Mouse (Mus musculus) forebrain, embryonic 14.5 days (tissue): ENCODE data around the gene Supt3. TPM values are rescaled to one million over a fixed set of nuclear protein-coding genes. Genes with fewer than 3 reads are reported as not detected.

Experiments
- ATAC-seq: fragments of 200-750 bp; cut with Nextera tagmentation; 2 replicates; pipeline ENCODE4 v1.8.0; 2017; ENCODE audit warnings: mild to moderate bottlenecking, moderate library complexity
- DNase-seq: peaks from one replicate; pipeline ENCODE4 v3.0.0-alpha.2; 2015; ENCODE audit warnings: low spot score
- H3K27ac ChIP-seq: fragments of 300-500 bp; sonication (generic); 2 replicates; pipeline ENCODE4 v1.5.1; 2014; ENCODE audit warnings: low read depth, mild to moderate bottlenecking, control low read depth, low read length, moderate library complexity
- H3K27me3 ChIP-seq: fragments of 300-500 bp; sonication (generic); replicated peaks from 2 replicates; pipeline ENCODE4 v1.6.1; 2014; ENCODE audit warnings: low read length, control low read depth, mixed read lengths; ENCODE audit not compliant: control insufficient read depth, insufficient read depth
- H3K36me3 ChIP-seq: fragments of 300-500 bp; sonication (generic); 2 replicates; pipeline ENCODE4 v1.6.1; 2014; ENCODE audit warnings: low read length, control low read depth; ENCODE audit not compliant: control insufficient read depth, insufficient read depth
- H3K4me1 ChIP-seq: fragments of 300-500 bp; sonication (generic); 2 replicates; pipeline ENCODE4 v1.6.1; 2014; ENCODE audit warnings: antibody characterized with exemption, low read length, control low read depth; ENCODE audit not compliant: control insufficient read depth, insufficient read depth
- H3K4me2 ChIP-seq: fragments of 300-500 bp; sonication (generic); 2 replicates; pipeline ENCODE4 v1.6.1; 2014; ENCODE audit warnings: mild to moderate bottlenecking, control low read depth, low read length
- H3K4me3 ChIP-seq: fragments of 300-500 bp; sonication (generic); 2 replicates; pipeline ENCODE4 v1.5.1; 2014; ENCODE audit warnings: low read depth, low read length, control low read depth
- H3K9ac ChIP-seq: fragments of 300-500 bp; sonication (generic); 2 replicates; pipeline ENCODE4 v1.6.1; 2014; ENCODE audit warnings: mild to moderate bottlenecking, low read length, control low read depth, moderate library complexity
- H3K9me3 ChIP-seq: fragments of 300-500 bp; sonication (generic); replicated peaks from 2 replicates; pipeline ENCODE4 v1.6.1; 2016; ENCODE audit warnings: low read length, control low read depth, mixed read lengths; ENCODE audit not compliant: control insufficient read depth
- WGBS: fragments of 180-500 bp; shearing (Covaris S2); extraction: QIAGEN DNeasy Blood & Tissue Kit; methylation state at CpG from one replicate; pipeline ENCODE4 v1.1.7; 2014; 5-methylcytosine and 5-hydroxymethylcytosine counted together
- polyA plus RNA-seq: library from polyadenylated mRNA; unstranded; fragments of >200 nt; fragmentation: Nextera tagmentation; extraction: Ambion mirVana; gene quantifications from 2 replicates; pipeline ENCODE4 v1.2.1, GENCODE M21; 2014

Gene Supt3
- polyA plus RNA-seq, 1 experiment from 2014 or later: 19.0 TPM

DNA sequence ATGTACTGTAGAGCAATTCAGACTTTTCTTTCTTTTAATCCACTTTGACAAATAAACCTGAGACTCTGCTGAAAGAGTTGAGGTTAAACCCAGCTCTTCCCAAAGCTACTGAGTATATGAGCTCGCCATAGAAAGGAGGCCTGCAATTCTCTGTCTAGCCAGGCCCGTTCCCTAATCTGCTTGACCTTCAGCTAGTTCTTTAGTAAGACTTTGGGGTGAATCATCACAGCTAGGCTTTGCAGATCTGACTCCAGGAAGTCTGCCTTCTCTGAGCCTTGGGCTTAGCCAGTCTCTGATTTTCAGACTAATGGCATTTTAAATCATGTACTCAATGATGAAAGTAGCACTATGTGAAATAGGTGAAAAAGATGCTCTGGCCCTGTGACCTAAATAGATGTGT, 288.5 kb downstream of the Supt3 start:
- H3K27ac ChIP-seq: no peak overlapping the region
- no peaks in the 10 kb centered on the region for H3K4me1 ChIP-seq
- H3K4me3 ChIP-seq: no peak overlapping the region
- no peaks in the 10 kb centered on the region for H3K27me3 ChIP-seq
- WGBS: 89% methylated on average over 2 of the region's 2 CpGs
- no peak overlapping the region for H3K9ac ChIP-seq
- H3K9me3 ChIP-seq: no peaks in the 10 kb centered on the region
- ATAC-seq (no peak), DNase-seq (no peak)
- no peaks in the 10 kb centered on the region for H3K36me3 ChIP-seq
- H3K4me2 ChIP-seq: no peak overlapping the region

DNA sequence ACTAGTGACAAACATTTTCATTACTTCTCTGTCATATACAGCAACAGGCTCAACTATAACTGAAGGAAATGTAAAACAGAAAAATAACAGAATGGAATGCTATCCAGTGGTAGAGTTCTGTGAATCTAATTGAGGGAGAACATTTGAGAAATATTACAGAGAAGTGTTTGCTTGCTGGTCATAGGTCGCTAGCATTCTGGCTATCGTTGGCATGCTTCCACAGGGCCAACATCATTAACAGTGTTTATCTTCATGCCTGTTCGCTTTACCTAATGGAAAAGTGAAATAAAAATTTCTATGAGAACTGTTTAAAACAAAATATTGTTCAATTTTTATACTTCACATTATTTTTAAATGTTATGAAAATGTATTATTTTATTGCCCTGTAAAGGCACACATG, 290.5 kb downstream of the Supt3 start:
- no peak for DNase-seq
- no peak overlapping the region for H3K4me3 ChIP-seq
- H3K4me1 ChIP-seq: no peaks in the 10 kb centered on the region
- no peak overlapping the region for H3K9ac ChIP-seq
- 90% methylated on average over 3 of the region's 3 CpGs for WGBS
- H3K4me2 ChIP-seq: no peak overlapping the region
- ATAC-seq: no peak
- H3K9me3 ChIP-seq: no peaks in the 10 kb centered on the region
- H3K36me3 ChIP-seq: no peaks in the 10 kb centered on the region
- H3K27me3 ChIP-seq: no peaks in the 10 kb centered on the region
- no peak overlapping the region for H3K27ac ChIP-seq

DNA sequence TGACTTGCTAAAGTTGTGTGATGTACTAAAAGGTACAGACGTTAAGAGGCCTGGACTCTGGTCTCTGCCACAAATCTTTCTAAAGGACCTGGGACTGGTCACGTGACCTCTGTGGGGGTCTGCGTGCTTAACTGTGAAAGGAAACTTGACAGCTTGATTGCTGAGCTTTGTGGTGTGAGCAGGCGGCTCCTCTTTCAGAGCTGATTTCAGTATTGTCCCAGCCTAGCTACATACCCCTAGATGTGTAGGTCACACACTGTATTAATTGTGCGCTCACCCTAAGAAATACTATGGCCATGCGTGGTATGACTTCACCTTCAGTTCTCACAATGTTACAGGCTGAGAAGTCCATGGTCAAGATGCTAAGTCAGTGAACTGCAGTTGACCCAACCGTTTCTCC, 291.4 kb downstream of the Supt3 start:
- Histone ChIP-seq H3K36me3 (no peaks in the 10 kb centered on the region), H3K27me3 (no peaks in the 10 kb centered on the region), H3K4me2 (no peak overlapping the region), H3K4me1 (no peaks in the 10 kb centered on the region), H3K4me3 (no peak overlapping the region), H3K9ac (no peak overlapping the region), H3K27ac (no peak overlapping the region), H3K9me3 (no peaks in the 10 kb centered on the region)
- no peak for ATAC-seq
- WGBS: 50% methylated on average over 7 of the region's 7 CpGs
- peak; percentile 20 for DNase-seq

DNA sequence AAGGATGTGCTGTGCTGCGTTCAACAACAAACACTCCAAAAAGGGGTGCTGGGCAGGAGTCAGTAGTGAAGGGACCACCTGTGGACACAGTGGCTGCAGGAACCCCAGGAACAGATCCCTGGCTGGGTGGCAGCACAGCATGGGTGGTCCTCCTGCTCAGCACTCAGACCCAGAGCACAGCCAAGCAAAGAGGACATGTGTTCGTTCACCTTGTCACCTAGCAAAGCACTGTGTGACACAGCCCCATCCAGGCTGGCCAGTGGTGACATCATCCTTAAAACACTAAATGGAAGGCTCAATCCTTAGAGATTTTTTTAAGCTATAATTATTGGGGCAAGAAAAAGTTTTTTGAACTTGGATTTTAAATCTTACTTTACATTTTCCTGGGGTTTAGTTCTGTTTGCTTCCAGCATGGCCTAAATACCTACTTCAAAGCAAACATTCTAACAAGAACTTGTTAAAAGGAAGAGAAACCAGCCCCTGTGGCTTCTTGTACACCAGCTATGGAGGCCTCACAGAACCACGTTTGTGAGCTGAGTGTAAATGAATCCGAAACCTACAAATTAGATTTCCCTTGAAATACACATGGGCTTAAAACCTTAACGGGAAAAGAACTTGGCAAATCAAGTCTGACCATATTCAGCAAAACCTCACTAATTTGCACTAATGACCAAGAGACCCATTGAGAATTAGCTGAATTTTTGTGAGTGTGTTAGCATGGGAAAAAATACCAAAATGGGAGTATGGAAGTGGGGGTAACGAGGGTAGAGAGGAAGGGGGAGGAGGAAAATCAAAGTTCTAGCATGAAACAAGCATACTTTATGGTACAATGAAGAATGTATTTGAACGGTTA, 295.8 kb downstream of the Supt3 start:
- H3K4me2 ChIP-seq: no peak overlapping the region
- no peak overlapping the region; the same call in 1 of the 2 replicates for H3K27ac ChIP-seq
- H3K27me3 ChIP-seq: no peaks in the 10 kb centered on the region
- DNase-seq: peak; percentile 24
- ATAC-seq: peak; percentile 76
- H3K4me3 ChIP-seq: no peak overlapping the region
- H3K4me1 ChIP-seq: no peaks in the 10 kb centered on the region
- 41% methylated on average over 7 of the region's 7 CpGs for WGBS
- no peaks in the 10 kb centered on the region for H3K36me3 ChIP-seq
- no peaks in the 10 kb centered on the region for H3K9me3 ChIP-seq
- H3K9ac ChIP-seq: no peak overlapping the region

DNA sequence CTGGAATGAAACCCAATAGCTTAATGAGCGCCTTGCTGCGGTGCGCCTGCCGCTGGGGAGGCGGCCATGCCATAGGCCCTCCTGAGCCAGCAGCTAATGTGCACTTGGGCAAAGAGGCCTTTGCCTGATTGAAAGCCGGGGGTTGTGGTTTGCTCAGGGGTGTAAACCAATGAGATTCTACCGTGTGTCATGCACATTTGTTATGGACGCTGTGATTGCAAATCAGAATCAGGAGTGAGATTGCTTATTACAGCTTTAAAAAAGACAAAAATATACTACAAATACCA, 296.3 kb downstream of the Supt3 start:
- Histone ChIP-seq H3K4me3 (no peak overlapping the region), H3K4me1 (0 out of 2 replicates have a peak, but pooled peaks cover 2% of the 10 kb centered on the region), H3K36me3 (no peaks in the 10 kb centered on the region), H3K4me2 (no peak overlapping the region), H3K27ac (no peak overlapping the region), H3K9me3 (no peaks in the 10 kb centered on the region), H3K27me3 (no peaks in the 10 kb centered on the region), H3K9ac (no peak overlapping the region)
- ATAC-seq (peak; percentile 56; the same call in 1 of the 2 replicates), DNase-seq (peak; percentile 23)
- 68% methylated on average over 8 of the region's 8 CpGs for WGBS

DNA sequence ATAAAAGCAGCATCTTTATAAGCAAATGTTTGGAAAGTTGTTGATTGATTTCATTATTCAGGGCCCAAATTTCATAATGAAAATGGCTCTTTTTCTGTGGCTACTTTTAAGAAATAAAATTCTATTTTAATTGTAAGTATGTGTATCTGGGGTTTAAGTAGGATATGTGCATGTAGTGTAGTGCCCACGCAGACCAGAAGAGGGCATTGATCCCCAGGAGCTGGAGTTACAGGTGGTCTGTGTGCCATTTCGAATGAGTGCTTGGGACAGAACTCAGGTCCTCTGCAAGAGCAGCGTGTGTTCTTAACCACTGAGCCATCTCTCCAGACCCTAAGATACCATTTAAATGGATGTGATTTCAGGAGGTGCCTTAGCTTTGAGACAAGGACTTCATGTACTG, 296.8 kb downstream of the Supt3 start:
- Histone ChIP-seq H3K9me3 (no peaks in the 10 kb centered on the region), H3K9ac (no peak overlapping the region), H3K4me3 (no peak overlapping the region), H3K27me3 (no peaks in the 10 kb centered on the region), H3K4me2 (no peak overlapping the region), H3K27ac (no peak overlapping the region), H3K4me1 (0 out of 2 replicates have a peak, but pooled peaks cover 2% of the 10 kb centered on the region), H3K36me3 (no peaks in the 10 kb centered on the region)
- ATAC-seq (no peak), DNase-seq (no peak)
- WGBS: 85% methylated on average over 3 of the region's 3 CpGs

DNA sequence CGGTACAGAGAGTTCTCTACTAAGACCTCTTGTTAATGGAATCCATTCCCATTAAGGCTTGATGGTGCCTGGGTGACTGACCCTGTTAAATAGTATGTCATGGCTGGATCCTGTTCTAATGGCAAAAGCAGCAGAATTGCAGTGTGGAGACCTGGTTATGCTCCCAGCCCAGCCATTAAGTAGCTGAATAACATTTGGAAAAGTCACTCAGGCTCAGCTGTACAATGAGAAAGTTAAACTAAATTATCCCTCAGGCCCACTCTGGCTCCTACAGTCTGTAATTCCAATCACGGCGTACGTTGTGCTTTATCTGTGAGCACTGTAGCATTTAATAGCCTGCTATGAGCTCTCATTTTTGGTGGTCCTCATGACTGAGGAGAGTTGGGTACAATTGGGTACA, 300.0 kb downstream of the Supt3 start:
- no peak for ATAC-seq
- no peak overlapping the region for H3K9ac ChIP-seq
- H3K4me3 ChIP-seq: no peak overlapping the region
- H3K4me1 ChIP-seq: 0 out of 2 replicates have a peak, but pooled peaks cover 2% of the 10 kb centered on the region
- H3K36me3 ChIP-seq: no peaks in the 10 kb centered on the region
- DNase-seq: no peak
- no peaks in the 10 kb centered on the region for H3K27me3 ChIP-seq
- H3K9me3 ChIP-seq: no peaks in the 10 kb centered on the region
- no peak overlapping the region for H3K27ac ChIP-seq
- H3K4me2 ChIP-seq: no peak overlapping the region
- WGBS: 80% methylated on average over 4 of the region's 4 CpGs

DNA sequence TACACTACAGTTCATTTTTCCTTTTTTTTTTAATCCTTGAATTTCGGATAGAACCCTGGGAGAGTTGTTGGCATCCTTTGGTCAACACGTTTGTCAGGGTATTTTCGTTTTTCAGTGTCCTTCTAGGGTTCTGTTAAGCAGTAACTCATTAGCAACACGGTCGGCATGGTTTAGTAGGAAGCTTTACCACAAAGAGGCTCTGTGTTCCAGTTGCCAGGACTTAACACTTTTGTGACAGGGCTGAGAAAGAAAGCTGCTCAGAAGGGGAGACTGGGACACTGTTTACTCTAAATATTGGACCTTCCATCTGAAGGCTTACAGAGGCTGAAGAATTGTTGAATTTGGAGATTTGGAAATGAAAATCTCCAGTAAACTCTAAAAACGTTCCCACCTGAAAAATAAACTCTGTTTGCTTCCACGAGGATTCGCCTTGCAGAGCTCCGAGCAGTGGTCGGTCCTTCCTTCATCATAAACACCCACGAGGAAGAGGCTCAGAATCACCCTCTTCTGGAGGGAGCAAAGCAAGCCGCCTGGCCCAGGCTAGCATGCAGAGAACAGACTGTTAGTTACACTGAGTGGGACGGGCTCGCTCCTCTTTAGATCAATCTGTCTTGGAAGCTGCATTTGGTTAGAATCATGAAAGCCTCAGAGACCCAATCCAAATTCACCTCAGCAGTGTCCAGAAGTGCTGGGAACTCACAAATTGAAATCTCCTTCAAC, 301.1 kb downstream of the Supt3 start:
- 56% methylated on average over 14 of the region's 14 CpGs for WGBS
- Histone ChIP-seq H3K4me3 (no peak overlapping the region), H3K4me1 (0 out of 2 replicates have a peak, but pooled peaks cover 2% of the 10 kb centered on the region), H3K4me2 (no peak overlapping the region), H3K9ac (no peak overlapping the region), H3K9me3 (no peaks in the 10 kb centered on the region), H3K36me3 (no peaks in the 10 kb centered on the region), H3K27me3 (no peaks in the 10 kb centered on the region), H3K27ac (no peak overlapping the region)
- peak; percentile 37 for DNase-seq
- ATAC-seq: no peak

DNA sequence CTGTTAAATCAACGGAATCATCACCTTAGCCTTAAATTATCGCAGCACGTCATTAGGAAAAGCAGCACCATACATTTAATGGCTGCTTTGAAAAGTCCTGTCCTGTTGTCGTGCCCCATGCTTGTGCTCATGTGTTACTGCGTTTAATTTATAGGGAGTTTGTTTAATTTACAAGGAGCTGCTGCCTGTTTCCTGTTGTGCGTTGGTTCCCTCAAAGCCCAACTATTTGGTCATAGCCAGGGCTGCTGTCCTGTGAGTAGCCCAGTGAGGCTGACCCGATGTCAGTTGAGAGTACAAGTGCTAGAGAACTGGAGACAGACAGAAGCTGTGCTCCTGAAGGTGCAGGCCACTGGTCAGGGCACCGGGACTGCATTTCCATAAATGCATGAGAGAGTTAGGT, 304.6 kb downstream of the Supt3 start:
- no peak overlapping the region for H3K4me2 ChIP-seq
- H3K27ac ChIP-seq: no peak overlapping the region
- 92% methylated on average over 8 of the region's 8 CpGs for WGBS
- H3K4me3 ChIP-seq: no peak overlapping the region
- no peaks in the 10 kb centered on the region for H3K36me3 ChIP-seq
- H3K4me1 ChIP-seq: 0 out of 2 replicates have a peak, but pooled peaks cover 2% of the 10 kb centered on the region
- H3K9ac ChIP-seq: no peak overlapping the region
- DNase-seq (no peak), ATAC-seq (no peak)
- H3K27me3 ChIP-seq: no peaks in the 10 kb centered on the region
- no peaks in the 10 kb centered on the region for H3K9me3 ChIP-seq
